19 mouse cellular contexts compared by ENCODE assay signal in the genomic region with DNA sequence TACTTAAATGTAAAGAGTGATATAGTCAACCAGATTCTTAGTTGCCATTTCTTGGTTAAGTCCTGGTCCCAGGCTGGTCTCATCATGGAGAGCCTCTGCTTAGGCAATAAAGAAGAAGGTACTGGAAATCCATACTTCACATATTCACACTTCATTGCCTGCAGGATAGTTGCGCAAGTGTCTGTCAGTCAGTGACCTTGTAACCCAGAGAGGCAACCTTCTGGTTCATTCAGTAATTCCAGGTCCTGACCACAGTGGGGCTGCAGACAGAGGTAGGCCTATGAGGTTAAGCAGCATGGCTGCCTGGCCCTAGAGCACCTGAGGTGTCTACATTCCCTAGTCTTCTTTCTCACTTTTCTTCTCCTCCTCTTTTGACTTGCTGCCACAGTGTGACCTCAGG. TPM values are rescaled to one million over a fixed set of nuclear protein-coding genes. Genes with fewer than 3 reads are reported as not detected.
"Had no signal": no experiment of that assay in that cellular context is flagged by ENCODE, and none has a peak within 500 bp of the region (broad histone marks: within the 10 kb centered on the region; RNA-seq: fewer than 3 reads in every experiment).

No protein-coding gene starts in this region.

- H3K4me3 ChIP-seq: hindbrain, embryonic 15.5 days; layer of hippocampus, adult 2 months; limb, embryonic 12.5 days; megakaryocyte, embryonic 14.5 days; neural tube, embryonic 13.5 days had no signal

- H3K9ac ChIP-seq: hindbrain, embryonic 15.5 days; limb, embryonic 12.5 days; liver, embryonic 14.5 days; lung, embryonic 14.5 days; neural tube, embryonic 13.5 days had no signal

- H3K4me2 ChIP-seq: hindbrain, embryonic 15.5 days; limb, embryonic 12.5 days; lung, embryonic 14.5 days; midbrain, embryonic 11.5 days; neural tube, embryonic 13.5 days had no signal

- H3K27ac ChIP-seq: hindbrain, embryonic 15.5 days; layer of hippocampus, adult 2 months; limb, embryonic 12.5 days; liver, embryonic 14.5 days; macrophage; neural tube, embryonic 13.5 days had no signal

- ATAC-seq: intestine, embryonic 16.5 days; midbrain, embryonic 16.5 days had no signal

- H3K4me1 ChIP-seq: megakaryocyte, embryonic 14.5 days had no signal

- H3K36me3 ChIP-seq: hindbrain, embryonic 15.5 days; limb, embryonic 12.5 days; neural tube, embryonic 13.5 days had no signal

- H3K9me3 ChIP-seq: hindbrain, embryonic 15.5 days; limb, embryonic 12.5 days; neural tube, embryonic 13.5 days had no signal

- DNase-seq: kidney, postnatal 4 days; lung, embryonic 14.5 days; lung, postnatal 10 days; retina, postnatal 1 day; right cerebral cortex, postnatal 4 days; spleen, adult 18-20 months; thymus, adult 18-20 months; thymus, postnatal 14 days had no signal

RNA-seq across cellular contexts. Expression of gene Tmprss2, which starts 3.0 kb away (rescaled TPM):
- total RNA-seq: layer of hippocampus, adult 2 months; left cerebral cortex, postnatal 36 days had no signal
- polyA plus RNA-seq: macrophage; neural tube, embryonic 13.5 days had no signal
